Mouse (Mus musculus): ENCODE measurements around the gene Sox6. TPM values are rescaled to one million over a fixed set of nuclear protein-coding genes. Genes with fewer than 3 reads are reported as not detected.

Sox6 gene
- total and polyA plus RNA-seq, 3 experiments = 0.09 to 1.3 (median 0.90) TPM

DNA sequence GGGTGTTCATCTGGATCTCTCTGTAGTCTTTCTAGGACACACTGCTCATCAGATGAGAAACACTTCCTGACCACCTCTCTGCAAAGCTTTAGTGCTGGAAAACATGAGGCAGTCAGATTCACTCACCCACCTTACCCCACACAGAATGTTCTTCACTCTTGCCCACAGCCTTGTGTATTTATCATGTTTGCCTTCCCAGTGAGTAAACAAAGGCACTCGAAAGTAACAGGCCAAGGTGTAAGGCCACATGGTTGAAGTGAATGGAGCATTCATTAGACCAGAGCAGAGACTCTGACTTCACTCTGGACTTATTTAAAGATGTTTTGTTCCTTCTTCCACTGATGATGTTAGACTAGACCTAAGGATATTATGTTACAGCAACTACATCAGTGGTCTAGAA, 506.7 kb downstream of the Sox6 start:
- Histone ChIP-seq H3K4me1 (ENCODE audit: control insufficient read depth in 1 of 2, insufficient read depth in 2 of 2) (peaks cover 0 to 6% of the 10 kb centered on the region in 2 experiments; a peak in 2 of 4 replicates), H3K4me3 (replicated peaks in 1 of 3; ENCODE audit: low read depth in 2 of 3, low read length in 2 of 3, poor library complexity in 1 of 3) (no peak overlapping the region), H3K27me3 (replicated peaks) (no peaks in the 10 kb centered on the region), H3K27ac (ENCODE audit: insufficient read depth, low read depth) (no peak overlapping the region), H3K79me2 (replicated peaks; ENCODE audit: control insufficient read depth, extremely low read depth, insufficient read depth, poor library complexity, severe bottlenecking) (no peaks in the 10 kb centered on the region), H3K9me3 (replicated peaks; ENCODE audit: low read length) (no peaks in the 10 kb centered on the region), H3K4me2 (ENCODE audit: insufficient read depth, low read depth, poor library complexity, severe bottlenecking) (no peak overlapping the region), H3K9ac (ENCODE audit: insufficient read depth, low read depth) (no peak overlapping the region), H3K36me3 (replicated peaks in 1 of 2; ENCODE audit: control insufficient read depth in 1 of 2, insufficient read depth in 1 of 2, low read length in 1 of 2) (no peaks in the 10 kb centered on the region)
- TF ChIP-seq ZC3H11A (IDR thresholded peaks at IDR 0.05; ENCODE audit: low read depth, low read length) (no peak), SMC3 (IDR thresholded peaks at IDR 0.05; ENCODE audit: low read depth, low read length) (no peak), MAZ (IDR thresholded peaks at IDR 0.05; ENCODE audit: low read depth, low read length) (no peak), POLR2AphosphoS2 (IDR thresholded peaks at IDR 0.05; ENCODE audit: low read depth, low read length) (no peak), POLR2A (IDR thresholded peaks at IDR 0.05; ENCODE audit: low read depth, low read length) (no peak), HCFC1 (IDR thresholded peaks at IDR 0.05; ENCODE audit: low read depth, low read length) (no peak), ETS1 (conservative IDR thresholded peaks at IDR 0.05; ENCODE audit: low read depth, low read length) (no peak), USF1 (IDR thresholded peaks at IDR 0.05; ENCODE audit: low read depth, low read length) (no peak), CHD2 (IDR thresholded peaks at IDR 0.05; ENCODE audit: low read length) (no peak), JUND (conservative IDR thresholded peaks at IDR 0.05; ENCODE audit: low read depth, low read length) (no peak), MAX (IDR thresholded peaks at IDR 0.05; ENCODE audit: low read length) (no peak), ZNF384 (IDR thresholded peaks at IDR 0.05; ENCODE audit: low read depth, low read length) (no peak), E2F4 (IDR thresholded peaks at IDR 0.05; ENCODE audit: insufficient replicate concordance, low read depth, low read length) (no peak), ZMIZ1 (IDR thresholded peaks at IDR 0.05; ENCODE audit: low read depth, low read length) (no peak), JUN (IDR thresholded peaks at IDR 0.05; ENCODE audit: insufficient read depth, low read depth, low read length) (no peak), MXI1 (IDR thresholded peaks at IDR 0.05; ENCODE audit: low read depth, low read length) (no peak), TCF12 (IDR thresholded peaks at IDR 0.05; ENCODE audit: low read depth, low read length) (no peak)
- DNase-seq (ENCODE audit: extremely low read depth) = no peak
- in situ Hi-C loops (cut with MboI; ENCODE audit: low pct_ligation_motif_present, low pct_unique_long_range_greater_than_20kb, low sequenced_read_pairs) = no loop called here
- dilution Hi-C loops (cut with MboI; ENCODE audit: extremely low pct_ligation_motif_present, extremely low pct_unique_long_range_greater_than_20kb, low sequenced_read_pairs) = no loop called here

GRCm38 (mm10) chr7:115531217-115531616, 507.4 kb downstream of the Sox6 start:
- peaks cover 0 to 6% of the 10 kb centered on the region in 2 experiments; a peak in 2 of 4 replicates for H3K4me1 ChIP-seq (ENCODE audit: control insufficient read depth in 1 of 2, insufficient read depth in 2 of 2)
- in situ Hi-C loops (cut with MboI; ENCODE audit: low pct_ligation_motif_present, low pct_unique_long_range_greater_than_20kb, low sequenced_read_pairs) (no loop called here), dilution Hi-C loops (cut with MboI; ENCODE audit: extremely low pct_ligation_motif_present, extremely low pct_unique_long_range_greater_than_20kb, low sequenced_read_pairs) (no loop called here)
- H3K4me3 ChIP-seq (replicated peaks in 1 of 3; ENCODE audit: low read depth in 2 of 3, low read length in 2 of 3, poor library complexity in 1 of 3) = no peak overlapping the region
- no peak overlapping the region for H3K27ac ChIP-seq (ENCODE audit: insufficient read depth, low read depth)
- H3K27me3 ChIP-seq (replicated peaks) = no peaks in the 10 kb centered on the region
- no peaks in the 10 kb centered on the region for H3K36me3 ChIP-seq (replicated peaks in 1 of 2; ENCODE audit: control insufficient read depth in 1 of 2, insufficient read depth in 1 of 2, low read length in 1 of 2)
- peak; percentile 14 for DNase-seq (ENCODE audit: extremely low read depth)
- no peaks in the 10 kb centered on the region for H3K79me2 ChIP-seq (replicated peaks; ENCODE audit: control insufficient read depth, extremely low read depth, insufficient read depth, poor library complexity, severe bottlenecking)
- H3K4me2 ChIP-seq (ENCODE audit: insufficient read depth, low read depth, poor library complexity, severe bottlenecking) = no peak overlapping the region
- no peak for TF ChIP-seq JUND (conservative IDR thresholded peaks at IDR 0.05; ENCODE audit: low read depth, low read length)
- no peak for TF ChIP-seq HCFC1 (IDR thresholded peaks at IDR 0.05; ENCODE audit: low read depth, low read length)
- no peak for TF ChIP-seq MYC (IDR thresholded peaks at IDR 0.05; ENCODE audit: low read depth, low read length)
- TF ChIP-seq ZNF384 (IDR thresholded peaks at IDR 0.05; ENCODE audit: low read depth, low read length) = no peak
- TF ChIP-seq USF1 (IDR thresholded peaks at IDR 0.05; ENCODE audit: low read depth, low read length) = no peak
- TF ChIP-seq JUN (IDR thresholded peaks at IDR 0.05; ENCODE audit: insufficient read depth, low read depth, low read length) = no peak
- no peak for TF ChIP-seq UBTF (IDR thresholded peaks at IDR 0.05; ENCODE audit: low read depth, low read length)
- no peak for TF ChIP-seq KAT2A (IDR thresholded peaks at IDR 0.05; ENCODE audit: insufficient replicate concordance, low read length)
- no peak for TF ChIP-seq SMC3 (IDR thresholded peaks at IDR 0.05; ENCODE audit: low read depth, low read length)
- TF ChIP-seq MEF2A (IDR thresholded peaks at IDR 0.05; ENCODE audit: borderline replicate concordance, low read depth, low read length) = no peak
- no peak for TF ChIP-seq ZKSCAN1 (IDR thresholded peaks at IDR 0.05; ENCODE audit: borderline replicate concordance, low read depth, low read length)
- no peak overlapping the region for H3K9ac ChIP-seq (ENCODE audit: insufficient read depth, low read depth)
- H3K9me3 ChIP-seq (replicated peaks; ENCODE audit: low read length) = no peaks in the 10 kb centered on the region
